Mouse (Mus musculus): Measurements from ENCODE around the gene Usp51.
"Not testable (repeated sequence)": the region's sequence is repeated elsewhere in the genome, so short reads cannot be mapped to it uniquely, and the experiment has no call there.

Gene Usp51

DNA sequence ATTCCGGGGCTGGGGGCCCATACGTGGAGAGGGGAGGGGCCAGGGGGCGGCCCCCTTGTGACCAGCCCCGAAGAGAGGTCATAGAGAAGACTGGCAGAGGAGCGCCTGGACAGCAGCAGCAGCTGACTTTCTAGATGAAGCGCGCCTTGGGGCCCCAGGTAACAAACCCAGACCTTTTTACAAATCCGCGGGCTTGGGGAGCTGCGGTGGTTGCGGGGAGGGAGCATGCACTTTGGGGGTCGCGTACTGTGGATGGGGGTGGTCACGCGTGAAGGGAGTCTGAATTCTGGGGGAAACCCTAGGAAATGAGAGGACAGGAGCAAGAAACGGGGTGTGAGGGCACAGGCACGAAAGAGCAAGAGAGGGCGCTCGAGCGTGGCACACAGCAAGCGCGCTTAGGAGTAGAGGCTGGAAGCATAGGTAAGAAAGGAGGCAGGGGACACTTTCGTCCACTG, at the start of gene Usp51:
Gene Usp51 (plus strand): TSS at position 83 of the 455 bp plus-strand sequence.
- in situ Hi-C loops (cut with MseI, MboI) = no loop called here

DNA sequence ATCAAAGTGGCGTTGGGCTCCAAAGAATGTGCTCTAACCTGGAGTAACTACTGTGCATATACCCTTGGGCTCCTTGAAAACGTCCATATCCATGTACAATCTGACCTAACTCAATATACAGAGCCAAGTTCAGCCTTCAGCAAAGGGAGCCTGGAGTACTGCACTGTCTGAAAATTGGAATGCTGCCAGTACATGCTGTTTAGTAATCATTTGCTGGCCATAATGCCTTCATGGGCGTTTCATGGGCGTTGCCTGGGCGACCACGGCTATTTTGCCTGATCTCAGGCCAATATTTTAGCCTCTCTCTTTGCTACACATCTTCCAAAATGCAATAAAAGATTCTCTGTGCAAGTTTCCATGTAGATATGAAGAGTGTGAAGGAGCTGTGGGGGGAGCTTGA, 36.7 kb upstream of the Usp51 start:
- in situ Hi-C loops (cut with MseI, MboI) = loop anchor here in 1 of 2 experiments (5.0 kb wide), 1 partner anchor 68 kb away; the partner anchor contains the start of gene Mageh1

DNA sequence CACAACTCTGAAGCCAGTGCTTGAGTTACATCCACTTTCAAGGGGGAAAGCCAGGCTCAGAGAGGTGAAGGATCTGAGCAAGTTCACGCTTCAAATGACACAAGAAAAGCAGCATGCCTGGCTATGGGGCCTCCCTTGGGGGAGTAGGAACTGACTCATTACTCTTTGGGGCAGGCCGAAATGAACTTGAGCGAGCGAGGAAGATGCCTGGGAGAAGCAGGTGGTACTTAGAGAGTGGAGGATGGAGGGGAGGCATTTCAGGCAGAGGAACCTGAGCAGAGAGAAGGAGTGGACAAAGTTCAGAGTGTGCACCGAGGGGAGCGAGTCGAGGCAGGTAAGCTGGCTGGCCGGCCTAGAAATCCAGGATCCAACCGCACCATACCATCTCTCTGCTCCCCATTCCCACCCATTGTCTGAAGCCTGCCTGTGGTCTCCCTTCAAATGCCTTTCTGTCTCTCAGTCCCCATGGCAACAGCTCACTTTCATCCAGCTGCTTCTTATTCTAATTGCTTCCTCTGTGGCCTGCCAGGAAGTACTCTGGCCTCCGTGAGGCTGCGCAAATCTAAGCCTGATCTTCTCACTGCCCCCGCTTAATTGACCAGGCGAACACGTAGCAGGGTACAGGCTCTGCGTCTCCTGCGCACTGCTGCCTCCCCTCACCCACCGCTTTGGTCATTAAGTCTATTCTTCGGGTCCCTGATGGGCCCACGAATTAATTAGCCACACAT, 32.6 kb upstream of the Usp51 start:
- in situ Hi-C loops (cut with MseI, MboI) = loop anchor here in 1 of 2 experiments (5.0 kb wide), 1 partner anchor 64 kb away; the partner anchor contains the start of gene Mageh1

DNA sequence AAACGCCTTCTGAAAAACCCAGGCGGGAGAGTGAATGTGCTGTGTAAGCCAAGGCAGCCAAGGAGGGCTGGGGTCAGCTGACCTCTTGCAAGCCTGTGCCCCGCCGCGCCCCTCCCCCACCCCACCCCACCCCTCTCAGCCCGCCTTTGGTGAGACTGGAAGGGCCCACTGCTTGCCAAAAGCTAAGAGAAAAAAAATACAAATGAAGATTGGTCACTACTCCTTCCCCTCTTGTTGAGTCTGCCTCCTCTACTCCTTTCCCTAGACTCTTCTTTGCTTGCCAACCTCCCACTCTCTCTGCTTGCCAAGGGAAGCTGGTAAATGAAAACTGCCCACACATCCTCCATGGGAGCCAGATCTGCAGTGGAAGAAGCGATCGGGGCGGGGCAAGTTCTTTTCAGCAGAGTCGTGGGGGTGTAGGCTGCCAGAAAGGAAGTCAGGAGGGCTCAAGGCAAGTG, 32.0 kb upstream of the Usp51 start:
- in situ Hi-C loops (cut with MseI, MboI) = loop anchor here in 1 of 2 experiments (5.0 kb wide), 1 partner anchor 63 kb away; the partner anchor contains the start of gene Mageh1

DNA sequence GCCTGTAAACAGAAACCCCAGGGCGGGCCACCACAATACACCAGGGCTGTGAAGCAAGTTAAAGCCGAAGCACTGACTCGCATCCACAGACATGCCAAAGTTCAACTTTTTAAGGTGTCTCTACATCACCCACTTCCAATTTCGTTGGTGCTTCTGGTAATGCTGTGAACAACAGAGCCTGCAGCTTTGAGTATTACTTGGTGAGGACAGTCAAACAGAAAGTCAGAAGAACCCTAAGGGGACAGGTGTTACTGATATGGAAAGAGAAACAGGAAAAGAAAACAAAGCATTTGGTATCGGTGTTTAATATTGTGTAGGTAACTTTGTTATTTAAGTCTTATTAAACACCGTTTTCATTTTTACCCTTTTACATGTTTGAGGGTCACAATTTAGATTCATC, 29.7 kb upstream of the Usp51 start:
- in situ Hi-C loops (cut with MseI, MboI) = no loop called here

DNA sequence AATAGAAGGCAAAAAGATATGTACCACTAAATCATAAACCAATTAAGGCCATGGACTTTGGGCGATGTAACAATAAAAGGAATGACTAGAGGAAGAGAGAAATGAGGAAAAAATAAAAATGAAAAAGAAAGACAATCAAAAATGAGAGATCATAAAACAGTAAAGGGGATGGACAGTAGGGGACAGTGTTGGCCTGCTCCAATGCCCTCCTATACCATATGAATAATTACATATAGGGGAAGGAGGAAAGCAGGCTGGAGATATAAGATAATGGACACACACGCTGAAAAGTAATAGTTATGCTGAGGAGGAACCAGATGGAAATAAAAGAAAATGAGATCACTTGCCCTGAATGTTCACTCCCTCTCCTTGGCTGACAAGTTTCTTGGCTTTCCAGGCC, 21.3 kb upstream of the Usp51 start:
- in situ Hi-C loops (cut with MseI, MboI) = no loop called here

DNA sequence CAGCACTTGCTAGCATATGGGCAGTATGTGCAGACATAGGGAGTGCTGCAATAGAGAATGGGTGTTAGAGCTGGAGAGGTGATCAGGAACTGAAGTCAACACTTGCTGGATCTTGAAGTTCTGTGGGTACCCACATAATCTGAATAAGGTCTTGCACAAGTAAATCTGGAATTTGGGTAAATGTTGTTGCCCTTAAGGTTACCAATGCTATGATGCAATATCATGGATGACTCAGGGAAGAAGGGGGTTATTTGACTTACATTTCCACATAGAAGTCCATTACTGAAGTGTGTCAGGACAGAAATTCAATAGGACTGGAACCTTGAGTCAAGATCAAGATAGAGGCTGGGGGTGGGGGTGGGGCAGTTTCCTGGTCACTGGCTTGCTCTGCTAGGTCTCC, 16.4 kb upstream of the Usp51 start:
- in situ Hi-C loops (cut with MseI, MboI) = loop anchor here in 1 of 2 experiments (5.0 kb wide), 1 partner anchor 37 kb away; no protein-coding TSS in a partner anchor

DNA sequence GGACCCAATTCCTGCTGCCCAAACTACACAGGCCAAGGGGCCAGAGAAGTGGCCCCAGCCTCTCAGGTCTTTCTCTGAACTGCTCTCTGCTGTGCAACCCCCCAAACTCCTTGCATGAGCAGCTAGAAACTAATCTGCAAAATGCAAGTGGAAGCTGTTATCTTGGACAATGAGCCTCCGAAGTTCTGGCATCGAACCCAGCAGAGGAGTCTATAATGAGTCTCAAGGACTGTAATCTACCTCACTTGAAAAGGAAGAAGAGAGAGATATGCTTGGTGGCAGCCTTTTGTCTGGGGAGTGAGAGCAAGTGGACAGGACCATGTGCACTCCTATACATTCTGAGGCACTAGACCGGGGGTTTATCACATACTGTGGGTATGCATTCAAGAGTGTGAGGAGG, 10.2 kb upstream of the Usp51 start:
- in situ Hi-C loops (cut with MseI, MboI) = not testable (repeated sequence)

DNA sequence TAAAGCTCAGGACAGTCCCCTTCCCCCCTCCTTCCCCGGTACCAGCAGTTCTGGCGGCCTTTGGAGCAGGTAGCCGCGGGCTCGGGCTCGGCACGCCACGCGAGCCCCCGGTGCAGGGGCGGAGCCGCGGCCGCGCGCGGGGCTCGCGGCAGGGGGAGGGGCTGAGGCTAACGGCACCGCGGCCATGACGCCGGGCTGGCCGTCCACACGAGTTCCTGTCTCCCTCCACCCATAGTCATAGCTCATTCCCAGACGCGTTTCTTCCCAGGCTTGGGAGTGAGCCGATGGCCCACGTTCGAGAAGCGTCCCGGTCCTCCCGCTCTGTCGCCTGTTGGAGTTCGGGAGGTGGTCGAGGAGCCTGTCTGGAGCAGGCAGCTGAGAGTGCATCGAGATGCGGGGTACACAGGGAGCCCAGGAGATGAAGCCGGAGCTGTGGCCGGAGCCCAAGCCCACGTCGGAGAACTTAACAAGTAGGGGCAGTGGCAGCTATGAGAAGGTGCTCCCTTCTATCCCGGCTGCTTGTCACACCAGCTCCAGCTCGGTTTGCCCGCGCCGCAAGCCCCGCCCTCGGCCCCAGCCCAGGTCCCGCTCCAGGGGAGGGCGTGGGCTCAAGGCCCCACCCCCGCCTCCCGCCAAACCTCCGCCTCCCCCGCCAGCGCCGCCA, 884 bp downstream of the Usp51 start:
- in situ Hi-C loops (cut with MseI, MboI) = no loop called here

DNA sequence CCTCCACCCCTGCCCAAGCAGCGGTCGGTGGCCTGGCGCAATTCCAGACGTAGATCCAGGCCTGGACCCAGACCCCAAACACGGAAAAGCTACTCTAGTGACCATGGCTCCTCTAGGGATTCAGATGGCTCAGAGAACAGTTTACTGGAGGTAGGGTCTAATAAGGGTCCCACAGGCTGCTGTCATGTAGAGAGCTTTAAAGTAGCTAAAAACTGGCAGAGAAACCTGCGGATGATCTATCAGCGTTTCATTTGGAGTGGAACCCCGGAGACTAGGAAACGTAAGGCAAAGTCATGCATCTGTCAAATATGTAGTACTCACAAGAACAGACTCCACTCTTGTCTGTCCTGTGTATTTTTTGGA, 1.4 kb downstream of the Usp51 start:
- in situ Hi-C loops (cut with MseI, MboI) = no loop called here

DNA sequence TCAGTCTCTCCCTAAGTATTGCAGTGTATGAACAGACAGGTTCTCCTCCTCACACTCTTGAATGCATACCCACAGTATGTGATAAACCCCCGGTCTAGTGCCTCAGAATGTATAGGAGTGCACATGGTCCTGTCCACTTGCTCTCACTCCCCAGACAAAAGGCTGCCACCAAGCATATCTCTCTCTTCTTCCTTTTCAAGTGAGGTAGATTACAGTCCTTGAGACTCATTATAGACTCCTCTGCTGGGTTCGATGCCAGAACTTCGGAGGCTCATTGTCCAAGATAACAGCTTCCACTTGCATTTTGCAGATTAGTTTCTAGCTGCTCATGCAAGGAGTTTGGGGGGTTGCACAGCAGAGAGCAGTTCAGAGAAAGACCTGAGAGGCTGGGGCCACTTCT, 19.0 kb downstream of the Usp51 start:
- in situ Hi-C loops (cut with MseI, MboI) = loop anchor here in 1 of 2 experiments (5.0 kb wide), 1 partner anchor 33 kb away; no protein-coding TSS in a partner anchor

DNA sequence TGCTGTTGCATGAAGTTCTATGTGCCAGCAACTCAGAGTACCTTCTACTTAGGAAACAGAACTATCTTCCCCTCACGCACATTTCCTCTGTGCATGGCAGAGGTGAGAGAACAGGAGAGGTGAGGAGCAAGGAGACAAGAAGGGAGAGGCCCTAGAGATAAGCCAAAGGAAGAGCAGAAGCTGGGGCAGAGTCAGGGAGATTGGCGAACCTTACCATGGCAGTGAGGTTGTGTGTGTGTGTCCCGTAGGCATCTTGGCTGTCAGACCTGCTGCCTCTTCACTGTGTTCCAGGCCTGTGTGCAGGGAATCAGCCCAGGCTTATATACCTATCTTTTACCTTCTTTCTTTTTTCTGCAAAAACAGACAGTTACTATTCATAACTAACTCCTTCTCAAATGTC, 19.4 kb downstream of the Usp51 start:
- in situ Hi-C loops (cut with MseI, MboI) = loop anchor here in 1 of 2 experiments (5.0 kb wide), 1 partner anchor 33 kb away; no protein-coding TSS in a partner anchor

DNA sequence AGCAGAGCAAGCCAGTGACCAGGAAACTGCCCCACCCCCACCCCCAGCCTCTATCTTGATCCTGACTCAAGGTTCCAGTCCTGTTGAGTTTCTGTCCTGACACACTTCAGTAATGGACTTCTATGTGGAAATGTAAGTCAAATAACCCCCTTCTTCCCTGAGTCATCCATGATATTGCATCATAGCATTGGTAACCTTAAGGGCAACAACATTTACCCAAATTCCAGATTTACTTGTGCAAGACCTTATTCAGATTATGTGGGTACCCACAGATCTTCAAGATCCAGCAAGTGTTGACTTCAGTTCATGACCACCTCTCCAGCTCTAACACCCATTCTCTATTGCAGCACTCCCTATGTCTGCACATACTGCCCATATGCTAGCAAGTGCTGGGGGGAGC, 25.3 kb downstream of the Usp51 start:
- in situ Hi-C loops (cut with MseI, MboI) = not testable (repeated sequence)

DNA sequence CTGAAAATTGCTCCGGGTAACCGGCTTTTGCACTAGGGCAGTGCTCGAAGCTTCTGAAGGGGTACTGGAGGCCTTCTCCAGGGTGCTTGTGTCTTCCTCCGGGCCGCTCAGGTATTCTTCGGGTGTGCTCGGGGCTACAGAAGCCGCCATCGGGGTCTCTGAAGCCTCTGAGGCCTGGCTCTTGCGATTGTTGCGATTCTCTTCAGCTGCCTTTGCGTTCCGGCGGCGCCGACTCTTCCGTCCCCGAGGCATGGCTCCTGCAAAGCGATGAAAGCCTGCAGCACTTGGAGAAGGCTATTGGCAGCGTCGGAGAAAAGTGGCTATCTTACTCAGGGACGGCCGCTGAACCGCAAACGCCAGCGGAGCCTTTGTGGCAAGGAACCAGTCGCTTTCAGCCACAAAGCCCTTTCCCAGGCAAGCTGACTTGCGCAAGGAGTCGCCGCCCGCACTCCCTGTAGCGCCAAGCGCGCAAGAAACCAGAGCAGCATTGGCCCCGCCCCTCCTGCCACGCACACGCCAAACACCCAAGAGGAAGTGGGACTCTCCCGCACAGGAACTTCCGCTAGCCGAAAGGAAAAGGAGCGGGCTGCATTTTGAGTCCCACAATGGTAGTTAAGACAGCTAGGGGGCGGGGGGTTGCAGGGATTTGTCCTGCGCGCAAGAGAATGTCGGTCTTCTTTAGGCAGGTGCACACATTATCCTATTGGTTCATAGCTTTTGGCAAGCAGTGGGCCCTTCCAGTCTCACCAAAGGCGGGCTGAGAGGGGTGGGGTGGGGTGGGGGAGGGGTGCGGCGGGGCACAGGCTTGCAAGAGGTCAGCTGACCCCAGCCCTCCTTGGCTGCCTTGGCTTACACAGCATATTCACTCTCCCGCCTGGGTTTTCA, 31.1 kb downstream of the Usp51 start, which contains the start of gene Mageh1:
Gene Mageh1 (minus strand): TSS at position 489 of the 885 bp plus-strand sequence.
- in situ Hi-C loops (cut with MseI, MboI) = loop anchor here in 1 of 2 experiments (5.0 kb wide), 1 partner anchor 65 kb away; no protein-coding TSS in a partner anchor

DNA sequence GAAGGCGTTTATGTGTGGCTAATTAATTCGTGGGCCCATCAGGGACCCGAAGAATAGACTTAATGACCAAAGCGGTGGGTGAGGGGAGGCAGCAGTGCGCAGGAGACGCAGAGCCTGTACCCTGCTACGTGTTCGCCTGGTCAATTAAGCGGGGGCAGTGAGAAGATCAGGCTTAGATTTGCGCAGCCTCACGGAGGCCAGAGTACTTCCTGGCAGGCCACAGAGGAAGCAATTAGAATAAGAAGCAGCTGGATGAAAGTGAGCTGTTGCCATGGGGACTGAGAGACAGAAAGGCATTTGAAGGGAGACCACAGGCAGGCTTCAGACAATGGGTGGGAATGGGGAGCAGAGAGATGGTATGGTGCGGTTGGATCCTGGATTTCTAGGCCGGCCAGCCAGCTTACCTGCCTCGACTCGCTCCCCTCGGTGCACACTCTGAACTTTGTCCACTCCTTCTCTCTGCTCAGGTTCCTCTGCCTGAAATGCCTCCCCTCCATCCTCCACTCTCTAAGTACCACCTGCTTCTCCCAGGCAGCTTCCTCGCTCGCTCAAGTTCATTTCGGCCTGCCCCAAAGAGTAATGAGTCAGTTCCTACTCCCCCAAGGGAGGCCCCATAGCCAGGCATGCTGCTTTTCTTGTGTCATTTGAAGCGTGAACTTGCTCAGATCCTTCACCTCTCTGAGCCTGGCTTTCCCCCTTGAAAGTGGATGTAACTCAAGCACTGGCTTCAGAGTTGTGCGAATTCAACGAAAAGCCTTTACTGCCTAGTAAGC, 31.9 kb downstream of the Usp51 start:
- in situ Hi-C loops (cut with MseI, MboI) = loop anchor here in 1 of 2 experiments (5.0 kb wide), 1 partner anchor 66 kb away; no protein-coding TSS in a partner anchor

Data from mouse trophoblast stem cell (cell line).